Mouse (Mus musculus) forebrain, embryonic 11.5 days (tissue): ENCODE data around the gene Rbpms2. TPM values are rescaled to one million over a fixed set of nuclear protein-coding genes. Genes with fewer than 3 reads are reported as not detected.
A peak's percentile ranks its signal among the peaks of the same experiment; 100 is the strongest.

Experiments
- ATAC-seq: fragments of 200-750 bp; cut with Nextera tagmentation; replicated peaks from 2 replicates; pipeline ENCODE4 v1.8.0; 2017; ENCODE audit warnings: moderate TSS enrichment; ENCODE audit not compliant: low FRiP score
- DNase-seq: peaks from one replicate; pipeline ENCODE4 v3.0.0-alpha.2; 2017; ENCODE audit warnings: low spot score
- H3K27ac ChIP-seq: fragments of 300-500 bp; sonication (generic); 2 replicates; pipeline ENCODE4 v1.5.1; 2014; ENCODE audit warnings: low read depth, low read length
- H3K27me3 ChIP-seq: fragments of 300-500 bp; sonication (generic); 2 replicates; pipeline ENCODE4 v1.6.1; 2014; ENCODE audit warnings: mild to moderate bottlenecking, low read length, mixed read lengths; ENCODE audit not compliant: control insufficient read depth, insufficient read depth
- H3K36me3 ChIP-seq: fragments of 300-500 bp; sonication (generic); 2 replicates; pipeline ENCODE4 v1.6.1; 2014; ENCODE audit warnings: mild to moderate bottlenecking, low read length, moderate library complexity, mixed read lengths; ENCODE audit not compliant: control insufficient read depth, insufficient read depth
- H3K4me1 ChIP-seq: fragments of 300-500 bp; sonication (generic); replicated peaks from 2 replicates; pipeline ENCODE4 v1.6.1; 2014; ENCODE audit warnings: low read length, mixed read lengths; ENCODE audit not compliant: control insufficient read depth, insufficient read depth
- H3K4me2 ChIP-seq: fragments of 300-500 bp; sonication (generic); 2 replicates; pipeline ENCODE4 v1.6.1; 2014; ENCODE audit warnings: low read depth, mild to moderate bottlenecking, low read length, moderate library complexity, mixed read lengths; ENCODE audit not compliant: severe bottlenecking
- H3K4me3 ChIP-seq: fragments of 300-500 bp; sonication (generic); 2 replicates; pipeline ENCODE4 v1.5.1; 2014; ENCODE audit warnings: low read depth, low read length
- H3K9ac ChIP-seq: fragments of 300-500 bp; sonication (generic); 2 replicates; pipeline ENCODE4 v1.6.1; 2014; ENCODE audit warnings: low read length
- H3K9me3 ChIP-seq: fragments of 300-500 bp; sonication (generic); 2 replicates; pipeline ENCODE4 v1.6.1; 2016; ENCODE audit warnings: low read length, mixed read lengths; ENCODE audit not compliant: control insufficient read depth
- WGBS: fragments of 180-500 bp; shearing (Covaris S2); extraction: QIAGEN DNeasy Blood & Tissue Kit; methylation state at CpG from one replicate; pipeline ENCODE4 v1.1.7; 2014; 5-methylcytosine and 5-hydroxymethylcytosine counted together
- polyA plus RNA-seq: library from polyadenylated mRNA; unstranded; fragments of >200 nt; fragmentation: Nextera tagmentation; extraction: Ambion mirVana; gene quantifications from 2 replicates; pipeline ENCODE4 v1.2.1, GENCODE M21; 2014

Gene Rbpms2
- polyA plus RNA-seq, 1 experiment from 2014 or later: 20.3 TPM

DNA sequence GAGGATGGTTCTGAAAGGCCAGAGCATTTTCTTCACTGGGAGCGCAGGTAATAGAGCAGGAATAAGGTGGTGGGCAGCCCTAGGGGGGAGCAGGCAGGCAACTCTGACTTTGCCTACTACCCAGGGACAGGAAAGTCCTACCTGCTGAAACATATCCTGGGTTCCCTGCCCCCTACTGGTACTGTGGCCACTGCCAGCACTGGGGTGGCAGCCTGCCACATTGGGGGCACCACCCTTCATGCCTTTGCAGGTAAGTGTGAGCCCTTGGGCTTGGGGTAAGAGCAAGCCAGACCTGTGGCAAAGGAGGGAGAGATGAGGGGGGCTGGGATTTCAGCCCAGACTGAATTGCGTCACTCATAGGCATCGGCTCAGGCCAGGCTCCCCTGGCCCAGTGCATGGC is 40.4 kb upstream of the Rbpms2 start:
- no peaks in the 10 kb centered on the region for H3K9me3 ChIP-seq
- H3K4me1 ChIP-seq: peaks cover 10% of the 10 kb centered on the region
- ATAC-seq: no peak
- no peaks in the 10 kb centered on the region for H3K27me3 ChIP-seq
- peak overlapping the region; percentile 77; the same call in 1 of the 2 replicates for H3K9ac ChIP-seq
- H3K27ac ChIP-seq: no peak overlapping the region
- DNase-seq: no peak
- WGBS: 89% methylated on average over 3 of the region's 3 CpGs
- H3K4me2 ChIP-seq: peak overlapping the region; percentile 96
- H3K36me3 ChIP-seq: peaks cover 11% of the 10 kb centered on the region
- H3K4me3 ChIP-seq: peak overlapping the region; percentile 74

DNA sequence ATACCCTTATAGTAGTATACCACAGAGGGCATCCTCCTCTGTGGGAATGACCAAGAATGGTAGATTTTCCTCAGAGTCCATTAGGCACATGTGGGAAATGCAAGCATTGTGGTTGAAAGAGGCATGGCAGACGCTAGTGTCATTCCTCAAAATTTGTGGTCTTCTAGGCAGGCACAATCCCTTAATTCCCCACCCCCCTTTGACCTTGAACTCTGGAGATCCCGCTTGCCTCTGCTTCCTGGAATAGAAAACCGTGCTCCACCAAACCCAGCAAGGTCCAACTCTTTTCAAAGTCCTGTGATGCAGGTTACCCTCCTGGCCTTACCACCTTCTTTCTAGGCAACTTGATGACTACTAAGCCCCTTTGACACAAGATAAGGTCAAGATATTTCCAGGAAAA is 36.7 kb upstream of the Rbpms2 start:
- WGBS: 90% methylated on average over 3 of the region's 3 CpGs
- H3K4me2 ChIP-seq: no peak overlapping the region
- DNase-seq (no peak), ATAC-seq (no peak)
- H3K4me1 ChIP-seq: peaks cover 10% of the 10 kb centered on the region
- H3K9me3 ChIP-seq: no peaks in the 10 kb centered on the region
- H3K27me3 ChIP-seq: no peaks in the 10 kb centered on the region
- H3K4me3 ChIP-seq: no peak overlapping the region
- H3K27ac ChIP-seq: no peak overlapping the region
- H3K9ac ChIP-seq: no peak overlapping the region
- H3K36me3 ChIP-seq: peaks cover 11% of the 10 kb centered on the region

DNA sequence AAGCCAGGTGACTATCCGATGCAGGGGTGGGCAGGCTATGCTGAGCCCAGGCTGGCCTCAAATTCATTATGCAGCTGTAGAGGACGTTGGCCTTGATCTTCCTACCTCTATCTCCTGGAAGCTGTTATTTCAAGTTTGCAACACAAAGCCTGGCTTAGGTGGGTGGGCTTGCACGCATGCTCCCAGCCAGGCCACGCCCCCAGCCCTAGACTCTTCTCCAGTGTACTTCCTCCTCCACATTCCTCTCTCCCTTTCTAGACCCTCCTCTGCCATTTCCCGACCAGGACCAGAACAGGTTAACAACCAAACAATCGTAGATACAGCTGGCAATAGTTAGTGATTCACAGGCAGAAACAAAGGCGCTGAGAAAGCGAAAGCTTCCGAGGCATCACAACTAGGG is 35.9 kb upstream of the Rbpms2 start:
- Histone ChIP-seq H3K9ac (no peak overlapping the region), H3K27ac (no peak overlapping the region), H3K4me2 (no peak overlapping the region), H3K9me3 (no peaks in the 10 kb centered on the region), H3K4me1 (peaks cover 9% of the 10 kb centered on the region), H3K27me3 (no peaks in the 10 kb centered on the region), H3K4me3 (no peak overlapping the region), H3K36me3 (peaks cover 11% of the 10 kb centered on the region)
- ATAC-seq (no peak), DNase-seq (no peak)
- 88% methylated on average over 9 of the region's 9 CpGs for WGBS

DNA sequence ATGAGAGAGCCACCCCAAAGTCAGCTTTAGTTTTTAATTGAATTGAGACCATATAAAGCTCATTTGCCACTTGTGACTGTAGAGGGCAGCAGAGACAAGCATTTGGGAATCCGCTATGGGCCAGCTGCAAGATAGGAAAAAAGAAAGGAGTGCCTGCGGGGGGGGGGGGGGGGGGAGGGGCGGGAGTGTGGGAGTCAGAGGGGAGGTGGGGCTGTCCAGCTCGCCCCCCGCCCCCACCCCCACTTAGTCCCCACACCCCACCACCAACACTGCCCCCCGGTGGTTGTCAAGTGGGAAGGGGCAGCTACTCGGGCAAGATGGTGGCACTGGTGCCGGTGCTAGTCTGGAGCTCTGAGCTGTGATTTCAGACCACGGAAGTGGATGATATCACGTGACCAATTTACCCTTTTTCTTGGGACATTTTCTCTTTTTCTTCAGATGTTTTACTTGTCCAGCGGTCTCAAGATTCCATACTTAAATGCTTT is 30.6 kb upstream of the Rbpms2 start:
- H3K27ac ChIP-seq: no peak overlapping the region
- WGBS: 52% methylated on average over 7 of the region's 11 CpGs
- H3K4me3 ChIP-seq: no peak overlapping the region
- ATAC-seq (no peak), DNase-seq (no peak)
- H3K9ac ChIP-seq: no peak overlapping the region
- no peaks in the 10 kb centered on the region for H3K27me3 ChIP-seq
- no peaks in the 10 kb centered on the region for H3K4me1 ChIP-seq
- no peaks in the 10 kb centered on the region; the same call in none of the 2 replicates for H3K36me3 ChIP-seq
- no peaks in the 10 kb centered on the region for H3K9me3 ChIP-seq
- H3K4me2 ChIP-seq: no peak overlapping the region

DNA sequence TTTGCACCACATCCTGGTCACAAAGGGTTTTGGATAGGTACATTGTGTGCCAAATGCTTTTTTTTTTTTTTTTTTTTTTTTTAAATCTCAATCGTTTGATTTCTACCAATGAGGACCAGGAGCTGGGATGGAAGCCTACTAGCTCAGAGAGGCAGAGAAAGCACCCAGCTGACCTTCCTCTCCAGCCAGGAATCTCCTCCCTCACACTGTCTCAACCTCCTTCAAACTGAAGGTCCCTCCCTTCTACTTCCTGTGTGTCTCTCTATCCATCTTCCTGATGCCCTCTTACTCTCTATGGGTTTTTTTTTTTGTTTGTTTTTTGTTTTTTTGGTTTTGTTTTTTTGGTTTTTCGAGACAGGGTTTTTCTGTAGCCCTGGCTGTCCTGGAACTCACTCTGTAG is 28.5 kb upstream of the Rbpms2 start:
- H3K27ac ChIP-seq: no peak overlapping the region
- no peak overlapping the region for H3K9ac ChIP-seq
- H3K9me3 ChIP-seq: no peaks in the 10 kb centered on the region
- no peak overlapping the region for H3K4me2 ChIP-seq
- no peak for DNase-seq
- H3K36me3 ChIP-seq: no peaks in the 10 kb centered on the region
- no peak overlapping the region for H3K4me3 ChIP-seq
- H3K4me1 ChIP-seq: no peaks in the 10 kb centered on the region; the same call in 1 of the 2 replicates
- ATAC-seq: no peak
- no peaks in the 10 kb centered on the region for H3K27me3 ChIP-seq
- 69% methylated on average over 2 of the region's 2 CpGs for WGBS

- Histone ChIP-seq H3K9me3 (no peaks in the 10 kb centered on the region), H3K27ac (no peak overlapping the region), H3K27me3 (no peaks in the 10 kb centered on the region), H3K4me1 (peaks cover 2% of the 10 kb centered on the region; the same call in 1 of the 2 replicates), H3K36me3 (no peaks in the 10 kb centered on the region), H3K4me3 (no peak overlapping the region), H3K4me2 (no peak overlapping the region), H3K9ac (no peak overlapping the region)
- ATAC-seq (no peak), DNase-seq (no peak)
- 49% methylated on average over 8 of the region's 8 CpGs for WGBS
Observed at GRCm38 (mm10) chr9:65603401-65604102, 25.9 kb upstream of the Rbpms2 start.

DNA sequence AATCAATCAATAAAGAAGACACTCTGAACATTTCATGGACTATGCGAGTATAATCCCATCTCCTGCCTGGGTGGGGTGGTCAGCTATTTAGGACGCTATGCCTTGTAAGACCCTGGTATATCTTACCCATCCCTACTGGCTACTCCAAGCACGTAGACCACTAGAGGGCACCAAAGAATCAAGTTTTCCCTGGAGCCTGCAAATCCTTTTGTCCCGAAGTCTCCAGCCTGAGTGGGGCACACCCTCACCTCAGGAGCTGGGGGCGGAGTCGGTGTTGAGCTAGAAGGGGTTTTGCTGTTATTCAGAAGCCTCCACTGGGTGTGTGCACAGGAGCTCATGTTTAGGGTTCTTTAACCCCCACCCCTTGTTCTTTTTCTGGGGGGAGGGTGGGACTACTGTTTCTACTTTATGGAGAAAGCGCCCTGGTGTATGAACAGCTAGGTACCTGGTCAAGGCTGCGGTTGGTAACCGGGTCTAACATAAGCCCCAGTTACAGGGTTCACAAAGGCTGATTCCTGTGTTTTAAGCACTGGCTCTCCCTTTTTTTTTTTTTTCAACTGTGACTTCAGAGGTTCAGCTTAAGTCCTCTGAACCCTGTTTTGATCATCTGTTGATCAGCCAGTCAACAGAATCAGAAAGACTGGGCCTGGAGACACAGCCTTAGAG is 23.8 kb upstream of the Rbpms2 start:
- Histone ChIP-seq H3K9ac (peak overlapping the region; percentile 35; the same call in 1 of the 2 replicates), H3K27me3 (no peaks in the 10 kb centered on the region), H3K4me2 (peak overlapping the region; percentile 39; the same call in 1 of the 2 replicates), H3K9me3 (no peaks in the 10 kb centered on the region), H3K4me3 (no peak overlapping the region), H3K4me1 (peaks cover 2% of the 10 kb centered on the region; the same call in 1 of the 2 replicates), H3K36me3 (no peaks in the 10 kb centered on the region), H3K27ac (no peak overlapping the region)
- WGBS: 5% methylated on average over 9 of the region's 9 CpGs
- peak; percentile 93 for DNase-seq
- ATAC-seq: peak; percentile 71

GRCm38 (mm10) chr9:65606321-65607109 is 22.9 kb upstream of the Rbpms2 start:
- Histone ChIP-seq H3K36me3 (no peaks in the 10 kb centered on the region), H3K9ac (no peak overlapping the region), H3K4me2 (no peak overlapping the region), H3K27ac (no peak overlapping the region), H3K4me1 (peaks cover 2% of the 10 kb centered on the region; the same call in 1 of the 2 replicates), H3K27me3 (no peaks in the 10 kb centered on the region), H3K9me3 (no peaks in the 10 kb centered on the region), H3K4me3 (no peak overlapping the region)
- DNase-seq: no peak
- WGBS: 28% methylated on average over 9 of the region's 9 CpGs
- ATAC-seq: no peak
